Mouse (Mus musculus) cerebellum, postnatal 14 days (tissue): ENCODE measurements around the gene Fam196a.

Source experiments
- DNase-seq, 2 experiments: peaks; one replicate each; pipeline ENCODE4 v3.0.0; 2021; ENCODE audit warnings: mixed read lengths in 2 of 2

The Fam196a gene

GRCm38 (mm10) chr7:134937927-134938609 lies at the start of gene Fam196a:
TSS of gene Fam196a (minus strand) at chr7:134938430.
- DNase-seq = peak; percentile 52 to 59

- DNase-seq = no peak
Measured at GRCm38 (mm10) chr7:134961608-134962007, 23.4 kb upstream of the Fam196a start.

- peak in 1 of 2 experiments; percentile 18 for DNase-seq
Measured at GRCm38 (mm10) chr7:134960871-134961270, 22.6 kb upstream of the Fam196a start.

GRCm38 (mm10) chr7:134959086-134959485 lies 20.9 kb upstream of the Fam196a start:
- peak; percentile 54 to 67 for DNase-seq

- peak; percentile 24 to 39 for DNase-seq
Measured at GRCm38 (mm10) chr7:134945925-134946716, 7.9 kb upstream of the Fam196a start.

GRCm38 (mm10) chr7:134943701-134944100 lies 5.5 kb upstream of the Fam196a start:
- DNase-seq = no peak

- DNase-seq = no peak
Measured at GRCm38 (mm10) chr7:134943063-134943462, 4.8 kb upstream of the Fam196a start.

GRCm38 (mm10) chr7:134941891-134942290 lies 3.7 kb upstream of the Fam196a start:
- DNase-seq = no peak

- DNase-seq = peak; percentile 35 to 41
Measured at GRCm38 (mm10) chr7:134937471-134937926, 731 bp downstream of the Fam196a start.

GRCm38 (mm10) chr7:134931886-134932285 lies 6.3 kb downstream of the Fam196a start:
- DNase-seq = no peak

GRCm38 (mm10) chr7:134901992-134902391 lies 36.2 kb downstream of the Fam196a start:
- DNase-seq = no peak

GRCm38 (mm10) chr7:134899462-134899861 lies 38.8 kb downstream of the Fam196a start:
- DNase-seq = no peak

- DNase-seq = peak in 1 of 2 experiments; percentile 10
Measured at GRCm38 (mm10) chr7:134894604-134895003, 43.6 kb downstream of the Fam196a start.

GRCm38 (mm10) chr7:134892972-134893371 lies 45.3 kb downstream of the Fam196a start:
- DNase-seq = peak; percentile 19 to 30

GRCm38 (mm10) chr7:134892449-134892871 lies 45.8 kb downstream of the Fam196a start:
- DNase-seq = no peak

GRCm38 (mm10) chr7:134883516-134883915 lies 54.7 kb downstream of the Fam196a start:
- peak; percentile 7 to 22 for DNase-seq

- no peak for DNase-seq
Measured at GRCm38 (mm10) chr7:134880431-134880830, 57.8 kb downstream of the Fam196a start.

- DNase-seq = no peak
Measured at GRCm38 (mm10) chr7:134878985-134879384, 59.2 kb downstream of the Fam196a start.

GRCm38 (mm10) chr7:134872981-134873380 lies 65.2 kb downstream of the Fam196a start:
- DNase-seq = no peak

GRCm38 (mm10) chr7:134872511-134872910 lies 65.7 kb downstream of the Fam196a start:
- no peak for DNase-seq

- DNase-seq = no peak
Measured at GRCm38 (mm10) chr7:134864175-134864574, 74.1 kb downstream of the Fam196a start.

GRCm38 (mm10) chr7:134862000-134862399 lies 76.2 kb downstream of the Fam196a start:
- DNase-seq = no peak

- peak; percentile 48 to 51 for DNase-seq
Measured at GRCm38 (mm10) chr7:134842751-134843150, 95.5 kb downstream of the Fam196a start.

GRCm38 (mm10) chr7:134840066-134840465 lies 98.2 kb downstream of the Fam196a start:
- peak; percentile 46 to 52 for DNase-seq
